Mouse (Mus musculus): ENCODE results near the gene Ngfr. TPM values are rescaled to one million over a fixed set of nuclear protein-coding genes. Genes with fewer than 3 reads are reported as not detected.

The Ngfr gene
- 14.5 and 15.8 TPM in 2 replicates for polyA plus RNA-seq (2015; fragmentation: Nextera tagmentation; extraction: Ambion mirVana)

- H3K4me3 ChIP-seq (replicated peaks): peak within 1 kb of the TSS; percentile 40
- H3K9ac ChIP-seq: peak within 1 kb of the TSS; percentile 47
- H3K9me3 ChIP-seq: no peaks in the 10 kb centered on the region
- peak within 1 kb of the TSS; percentile 88 for H3K4me2 ChIP-seq (replicated peaks)
- no peaks in the 10 kb centered on the region for H3K36me3 ChIP-seq
- H3K4me1 ChIP-seq (replicated peaks): peaks cover 34% of the 10 kb centered on the region
- WGBS: under 1% methylated on average over 31 of the region's 39 CpGs
- peaks cover 61% of the 10 kb centered on the region for H3K27me3 ChIP-seq (replicated peaks)
- H3K27ac ChIP-seq: no peak within 1 kb of the TSS
- peak; percentile 74 for ATAC-seq
Observed at GRCm38 (mm10) chr11:95587423-95587951, at the start of gene Ngfr. Gene Ngfr (minus strand): TSS chr11:95587735.

- ATAC-seq: no peak
- Histone ChIP-seq H3K9ac (no peak overlapping the region), H3K27me3 (replicated peaks) (0 out of 2 replicates have a peak, but pooled peaks cover 3% of the 10 kb centered on the region), H3K4me1 (replicated peaks) (peaks cover 18% of the 10 kb centered on the region), H3K9me3 (no peaks in the 10 kb centered on the region), H3K27ac (no peak overlapping the region), H3K4me2 (replicated peaks) (no peak overlapping the region), H3K4me3 (replicated peaks) (no peak overlapping the region), H3K36me3 (no peaks in the 10 kb centered on the region)
- WGBS: 8% methylated on average over 2 of the region's 2 CpGs
Observed at GRCm38 (mm10) chr11:95635030-95635429, 47.5 kb upstream of the Ngfr start.

- Histone ChIP-seq H3K4me3 (replicated peaks) (no peak overlapping the region), H3K4me2 (replicated peaks) (no peak overlapping the region), H3K36me3 (no peaks in the 10 kb centered on the region), H3K9ac (no peak overlapping the region), H3K27me3 (replicated peaks) (no peaks in the 10 kb centered on the region), H3K27ac (peak overlapping the region; percentile 32; the same call in 1 of the 2 replicates), H3K9me3 (no peaks in the 10 kb centered on the region), H3K4me1 (replicated peaks) (peaks cover 18% of the 10 kb centered on the region)
- ATAC-seq: 0 out of 2 replicates have a peak, but pooled peaks have one; percentile 27
- WGBS: 69% methylated on average over 2 of the region's 2 CpGs
Observed at GRCm38 (mm10) chr11:95633512-95634000, 46.0 kb upstream of the Ngfr start.

- WGBS: 73% methylated on average over 6 of the region's 6 CpGs
- no peaks in the 10 kb centered on the region for H3K36me3 ChIP-seq
- no peak overlapping the region for H3K4me3 ChIP-seq (replicated peaks)
- H3K27ac ChIP-seq: peak overlapping the region; percentile 51; the same call in 1 of the 2 replicates
- no peak overlapping the region for H3K9ac ChIP-seq
- H3K4me2 ChIP-seq (replicated peaks): no peak overlapping the region
- H3K27me3 ChIP-seq (replicated peaks): no peaks in the 10 kb centered on the region
- no peaks in the 10 kb centered on the region for H3K9me3 ChIP-seq
- H3K4me1 ChIP-seq (replicated peaks): peaks cover 18% of the 10 kb centered on the region
- ATAC-seq: 0 out of 2 replicates have a peak, but pooled peaks have one; percentile 16
Observed at GRCm38 (mm10) chr11:95632474-95632873, 44.9 kb upstream of the Ngfr start.

- Histone ChIP-seq H3K9me3 (no peaks in the 10 kb centered on the region), H3K4me1 (replicated peaks) (peaks cover 22% of the 10 kb centered on the region), H3K4me2 (replicated peaks) (0 out of 2 replicates have a peak overlapping the region, but pooled peaks have one; percentile 3), H3K27me3 (replicated peaks) (no peaks in the 10 kb centered on the region), H3K36me3 (no peaks in the 10 kb centered on the region), H3K9ac (no peak overlapping the region), H3K4me3 (replicated peaks) (no peak overlapping the region), H3K27ac (peak overlapping the region; percentile 36; the same call in 1 of the 2 replicates)
- peak; percentile 58 for ATAC-seq
- 30% methylated on average over 4 of the region's 4 CpGs for WGBS
Observed at GRCm38 (mm10) chr11:95631301-95631700, 43.8 kb upstream of the Ngfr start.

- no peak for ATAC-seq
- Histone ChIP-seq H3K4me3 (replicated peaks) (no peak overlapping the region), H3K4me1 (replicated peaks) (peaks cover 22% of the 10 kb centered on the region), H3K9me3 (no peaks in the 10 kb centered on the region), H3K4me2 (replicated peaks) (no peak overlapping the region), H3K27ac (0 out of 2 replicates have a peak overlapping the region, but pooled peaks have one; percentile 36), H3K9ac (no peak overlapping the region), H3K36me3 (no peaks in the 10 kb centered on the region), H3K27me3 (replicated peaks) (no peaks in the 10 kb centered on the region)
- 88% methylated on average over 6 of the region's 6 CpGs for WGBS
Observed at GRCm38 (mm10) chr11:95630558-95630957, 43.0 kb upstream of the Ngfr start.

GRCm38 (mm10) chr11:95622426-95622825, 34.9 kb upstream of the Ngfr start:
- Histone ChIP-seq H3K9ac (no peak overlapping the region), H3K4me2 (replicated peaks) (no peak overlapping the region; the same call in 1 of the 2 replicates), H3K27ac (peak overlapping the region; percentile 9; the same call in 1 of the 2 replicates), H3K4me3 (replicated peaks) (no peak overlapping the region), H3K4me1 (replicated peaks) (peaks cover 22% of the 10 kb centered on the region), H3K9me3 (no peaks in the 10 kb centered on the region), H3K27me3 (replicated peaks) (peaks cover 3% of the 10 kb centered on the region; the same call in 1 of the 2 replicates), H3K36me3 (no peaks in the 10 kb centered on the region)
- WGBS: 47% methylated on average over 8 of the region's 8 CpGs
- no peak for ATAC-seq

- Histone ChIP-seq H3K4me1 (replicated peaks) (peaks cover 21% of the 10 kb centered on the region), H3K27ac (peak overlapping the region; percentile 25; the same call in 1 of the 2 replicates), H3K4me3 (replicated peaks) (no peak overlapping the region), H3K9me3 (no peaks in the 10 kb centered on the region), H3K4me2 (replicated peaks) (no peak overlapping the region), H3K9ac (no peak overlapping the region), H3K36me3 (no peaks in the 10 kb centered on the region), H3K27me3 (replicated peaks) (peaks cover 3% of the 10 kb centered on the region; the same call in 1 of the 2 replicates)
- no peak for ATAC-seq
- 42% methylated on average over 9 of the region's 9 CpGs for WGBS
Observed at GRCm38 (mm10) chr11:95621541-95622130, 34.1 kb upstream of the Ngfr start.

GRCm38 (mm10) chr11:95621010-95621409, 33.5 kb upstream of the Ngfr start:
- 42% methylated on average over 4 of the region's 4 CpGs for WGBS
- no peaks in the 10 kb centered on the region for H3K36me3 ChIP-seq
- ATAC-seq: 0 out of 2 replicates have a peak, but pooled peaks have one; percentile 23
- peak overlapping the region; percentile 25; the same call in 1 of the 2 replicates for H3K27ac ChIP-seq
- H3K4me3 ChIP-seq (replicated peaks): no peak overlapping the region
- peaks cover 3% of the 10 kb centered on the region; the same call in 1 of the 2 replicates for H3K27me3 ChIP-seq (replicated peaks)
- H3K4me1 ChIP-seq (replicated peaks): peaks cover 18% of the 10 kb centered on the region
- H3K9ac ChIP-seq: no peak overlapping the region
- no peaks in the 10 kb centered on the region for H3K9me3 ChIP-seq
- H3K4me2 ChIP-seq (replicated peaks): no peak overlapping the region

GRCm38 (mm10) chr11:95619886-95620444, 32.4 kb upstream of the Ngfr start:
- Histone ChIP-seq H3K4me2 (replicated peaks) (no peak overlapping the region), H3K9me3 (no peaks in the 10 kb centered on the region), H3K4me3 (replicated peaks) (no peak overlapping the region), H3K36me3 (no peaks in the 10 kb centered on the region), H3K27ac (no peak overlapping the region), H3K9ac (no peak overlapping the region), H3K4me1 (replicated peaks) (peaks cover 18% of the 10 kb centered on the region), H3K27me3 (replicated peaks) (peaks cover 3% of the 10 kb centered on the region; the same call in 1 of the 2 replicates)
- no peak for ATAC-seq
- WGBS: 81% methylated on average over 5 of the region's 5 CpGs

GRCm38 (mm10) chr11:95619081-95619480, 31.5 kb upstream of the Ngfr start:
- peaks cover 18% of the 10 kb centered on the region for H3K4me1 ChIP-seq (replicated peaks)
- H3K9me3 ChIP-seq: no peaks in the 10 kb centered on the region
- H3K4me3 ChIP-seq (replicated peaks): no peak overlapping the region
- H3K27ac ChIP-seq: no peak overlapping the region
- WGBS: 58% methylated on average over 3 of the region's 3 CpGs
- H3K36me3 ChIP-seq: no peaks in the 10 kb centered on the region
- H3K9ac ChIP-seq: no peak overlapping the region
- ATAC-seq: no peak
- H3K4me2 ChIP-seq (replicated peaks): no peak overlapping the region
- peaks cover 3% of the 10 kb centered on the region; the same call in 1 of the 2 replicates for H3K27me3 ChIP-seq (replicated peaks)

- Histone ChIP-seq H3K36me3 (no peaks in the 10 kb centered on the region), H3K4me2 (replicated peaks) (no peak overlapping the region), H3K4me3 (replicated peaks) (no peak overlapping the region), H3K27ac (no peak overlapping the region), H3K9ac (no peak overlapping the region), H3K27me3 (replicated peaks) (peaks cover 3% of the 10 kb centered on the region; the same call in 1 of the 2 replicates), H3K4me1 (replicated peaks) (peaks cover 17% of the 10 kb centered on the region), H3K9me3 (no peaks in the 10 kb centered on the region)
- ATAC-seq: no peak
- WGBS: 54% methylated on average over 19 of the region's 19 CpGs
Observed at GRCm38 (mm10) chr11:95617785-95618465, 30.4 kb upstream of the Ngfr start.

Data from intestine, embryonic 15.5 days (tissue).